Mouse (Mus musculus) urinary bladder, postnatal 10 days (tissue): ENCODE data around the gene Cic.
A peak's percentile ranks its signal among the peaks of the same experiment; 100 is the strongest.

Source experiments
- DNase-seq: peaks from one replicate; pipeline ENCODE4 v3.0.0; 2022; ENCODE audit warnings: low spot score

Gene Cic

DNA sequence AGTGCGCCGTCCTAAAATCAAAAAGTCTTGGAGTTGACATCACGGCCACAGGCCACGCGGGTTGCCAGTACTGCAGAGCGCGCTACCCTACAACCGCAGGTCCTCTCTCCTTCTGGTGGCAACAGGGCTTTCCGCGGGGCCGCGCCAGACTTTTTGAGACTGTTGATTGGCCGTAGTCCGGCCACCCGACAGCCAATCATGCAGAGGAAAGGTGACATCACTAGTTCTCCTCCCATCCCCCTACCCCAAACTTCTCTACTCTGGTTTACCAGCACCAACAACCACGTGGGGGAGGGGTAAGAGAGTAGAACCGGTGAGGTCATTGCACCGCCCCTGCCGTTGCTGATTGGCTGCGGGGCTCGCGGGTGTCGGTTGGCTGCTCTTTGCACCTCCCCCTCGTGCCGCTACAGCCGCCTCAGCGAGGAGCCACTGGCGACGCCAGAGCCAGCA, at the start of gene Cic:
Gene Cic (plus strand): TSS at position 404 of the 450 bp plus-strand sequence.
- DNase-seq: peak; percentile 90

DNA sequence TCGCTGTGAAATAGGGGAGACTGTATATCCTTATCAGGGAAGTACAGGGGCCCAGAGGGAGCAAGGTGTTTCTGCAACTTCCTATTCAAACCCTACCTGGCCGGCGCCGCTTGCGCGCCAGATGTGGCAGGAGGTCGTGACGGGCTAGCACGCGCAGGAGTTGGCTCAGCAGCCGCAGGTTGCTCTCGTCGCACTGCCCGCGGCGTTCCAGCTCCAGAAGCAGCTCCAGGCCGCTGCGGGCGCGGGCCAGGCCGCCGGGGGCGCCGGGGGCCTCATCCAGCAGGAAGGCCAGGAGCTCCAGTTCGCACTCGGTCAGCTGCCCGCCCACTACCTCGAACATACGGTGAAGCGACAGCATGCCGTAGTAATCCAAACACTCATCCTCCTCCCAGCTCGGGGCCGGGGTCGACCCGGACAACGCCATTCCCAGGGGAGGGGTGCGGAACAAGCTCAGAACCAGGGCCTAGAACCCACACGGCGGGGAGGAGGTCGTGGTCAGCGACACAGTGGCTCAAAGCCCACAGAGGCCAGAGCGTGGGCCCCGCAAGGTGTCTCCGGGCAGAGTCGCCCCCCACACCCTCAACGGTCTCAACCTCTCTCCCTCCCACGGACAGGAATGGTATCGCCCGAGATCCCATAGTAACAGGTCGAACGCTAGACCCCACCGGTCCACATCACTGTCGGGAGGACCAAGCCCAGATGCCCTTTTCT, 48.6 kb upstream of the Cic start:
- no peak for DNase-seq

DNA sequence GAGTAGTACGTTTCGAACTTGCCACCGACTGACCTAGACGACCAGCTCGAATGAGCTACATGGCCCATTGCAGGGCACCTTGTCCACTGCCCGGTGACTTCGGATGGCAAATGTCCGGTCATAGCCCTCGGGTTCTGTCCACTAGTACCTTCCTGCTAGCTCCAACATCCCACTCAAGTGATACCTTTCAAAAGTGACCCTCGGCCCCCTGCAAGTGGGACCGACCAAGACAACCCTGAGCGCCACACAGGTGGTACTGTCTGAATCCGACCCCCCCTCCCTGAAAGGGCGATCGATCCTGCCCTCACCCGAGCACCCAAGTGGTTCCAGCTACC, 48.1 kb upstream of the Cic start:
- DNase-seq: no peak

DNA sequence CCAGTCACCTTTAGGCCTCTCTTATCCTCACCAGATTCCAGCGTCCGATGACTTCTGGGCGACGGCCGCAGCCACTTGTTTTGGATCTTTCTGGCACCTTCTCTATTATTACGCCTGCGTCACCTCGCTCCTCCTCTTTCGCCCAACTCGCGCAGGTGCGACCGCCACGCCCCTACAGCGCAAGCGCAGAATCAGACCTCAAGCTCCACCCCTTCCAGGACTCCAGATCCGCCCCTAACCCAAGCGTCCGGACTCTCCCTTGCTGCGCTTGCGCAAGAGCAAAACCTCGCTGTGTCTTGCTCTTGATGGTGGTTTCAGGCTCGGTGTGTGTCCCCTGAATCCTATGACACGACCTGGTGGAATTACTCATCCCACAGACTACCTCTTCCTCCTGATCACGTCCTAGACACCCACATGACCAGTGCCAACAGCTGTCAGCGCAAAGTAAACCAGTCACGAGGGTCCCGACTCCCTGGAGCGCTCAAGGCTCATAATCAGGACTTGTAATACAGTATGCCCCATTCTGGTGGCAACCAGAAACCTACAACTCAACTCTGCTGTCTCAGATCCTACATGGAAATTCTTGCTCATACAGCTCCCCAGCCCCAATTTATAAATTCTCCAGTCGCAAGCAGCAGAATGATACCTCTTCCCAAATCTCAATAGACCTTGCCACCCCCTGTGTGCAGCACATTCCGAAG, 47.6 kb upstream of the Cic start:
- peak; percentile 77 for DNase-seq

DNA sequence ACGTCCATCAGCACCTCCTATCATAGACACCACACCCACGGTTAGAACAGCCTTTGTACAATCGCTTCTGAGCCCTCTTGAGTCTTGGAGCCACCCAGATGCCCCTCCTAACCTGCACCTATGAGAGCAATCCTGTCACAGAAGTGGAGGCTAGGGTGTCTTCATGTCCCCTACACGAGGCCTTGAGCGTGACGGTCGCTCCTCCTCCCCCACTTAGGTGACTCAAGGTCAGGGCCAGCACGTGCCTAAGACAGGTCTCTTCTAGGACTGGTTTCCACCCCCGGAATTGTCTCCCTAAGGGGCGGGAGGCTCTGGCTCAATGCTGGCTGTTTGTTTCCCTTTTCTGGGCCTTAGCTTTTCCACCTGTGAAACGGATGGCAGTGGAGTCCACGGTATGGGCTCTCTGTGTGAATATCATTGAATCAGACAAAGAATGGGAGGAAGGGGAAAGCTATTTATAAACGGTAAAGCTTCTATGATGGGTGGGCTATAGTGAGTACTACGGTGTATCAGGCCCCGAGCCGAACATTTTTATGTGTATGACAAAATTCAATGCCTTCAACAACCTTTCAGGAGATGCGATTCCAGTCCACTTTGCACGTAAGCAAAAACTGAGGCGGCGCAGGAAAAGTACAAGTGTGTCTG, 46.9 kb upstream of the Cic start, which contains the start of gene Dedd2:
Gene Dedd2 (minus strand): TSS at position 159 of the 645 bp plus-strand sequence.
- DNase-seq: no peak

DNA sequence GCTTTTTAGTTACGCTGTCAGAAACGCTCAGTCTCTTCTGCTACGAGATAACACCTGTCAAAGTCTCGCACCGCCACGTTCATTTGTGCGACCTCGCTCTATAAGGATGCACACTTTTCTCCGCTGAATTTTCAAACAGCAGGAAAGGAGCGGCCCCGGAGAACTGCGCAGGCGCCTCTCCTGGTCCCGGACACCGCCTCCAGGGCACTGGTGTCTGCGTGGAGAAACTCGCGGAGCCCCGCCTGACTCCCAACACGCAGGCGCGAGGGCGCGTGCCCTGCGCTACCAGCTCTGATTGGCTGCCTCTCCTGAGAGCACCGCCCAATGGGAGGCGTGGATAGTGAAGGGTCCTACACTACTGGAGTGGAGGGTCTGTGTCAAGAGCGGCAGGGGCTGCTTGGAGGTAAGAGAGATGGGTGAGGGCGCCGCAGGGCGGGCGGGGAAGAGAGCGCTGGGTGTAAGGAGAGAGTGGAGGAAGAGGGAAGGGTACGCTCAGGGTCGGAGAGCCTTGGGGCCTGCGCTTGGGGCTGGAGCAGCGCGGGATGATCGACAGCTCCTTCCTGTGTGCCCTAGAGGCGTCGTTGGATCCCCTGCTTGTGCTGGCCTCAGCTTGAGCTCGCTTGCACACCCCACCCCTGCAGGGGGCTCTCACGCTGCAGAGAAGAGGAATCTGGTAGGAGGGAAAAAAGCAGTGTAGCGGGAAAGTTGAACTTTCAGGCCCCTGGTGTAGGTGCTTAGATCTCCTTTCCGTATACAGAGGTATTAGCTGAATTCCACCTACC, 46.2 kb upstream of the Cic start, which contains the start of gene Zfp526:
Gene Zfp526 (plus strand): TSS at position 324 of the 782 bp plus-strand sequence.
- DNase-seq: peak; percentile 94

DNA sequence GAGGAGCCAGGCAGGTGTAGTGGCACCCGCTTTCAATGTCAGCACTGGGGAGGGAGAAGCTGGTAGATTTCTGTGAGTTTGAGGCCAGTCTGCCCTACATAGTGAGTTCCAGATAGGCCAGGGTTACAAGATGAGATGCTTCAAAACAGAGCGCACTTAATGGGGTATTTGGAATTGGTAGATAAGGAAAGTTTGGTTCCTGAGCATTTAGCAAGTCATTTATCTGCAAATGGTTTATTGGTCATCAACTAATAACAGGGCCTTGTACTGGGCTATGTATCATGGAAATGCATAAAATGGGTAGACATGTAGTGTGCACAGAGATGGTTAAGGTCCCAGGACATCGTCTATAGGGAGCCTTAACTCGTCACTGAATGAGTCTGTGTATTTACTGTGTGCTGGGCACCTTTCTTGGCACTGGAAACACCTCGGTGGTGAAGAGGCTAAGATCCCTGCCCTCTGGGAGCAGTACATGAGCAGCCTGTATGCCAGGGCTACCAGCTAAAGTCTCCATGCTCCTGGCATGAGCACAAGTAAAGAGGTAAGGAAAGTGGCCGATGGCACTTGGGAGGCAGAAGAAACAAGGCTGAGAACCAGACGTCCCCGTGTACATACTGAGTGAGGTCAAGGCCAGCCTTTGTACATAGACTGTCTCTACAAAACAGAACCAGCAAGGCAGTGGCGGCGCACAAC, 45.1 kb upstream of the Cic start:
- no peak for DNase-seq

DNA sequence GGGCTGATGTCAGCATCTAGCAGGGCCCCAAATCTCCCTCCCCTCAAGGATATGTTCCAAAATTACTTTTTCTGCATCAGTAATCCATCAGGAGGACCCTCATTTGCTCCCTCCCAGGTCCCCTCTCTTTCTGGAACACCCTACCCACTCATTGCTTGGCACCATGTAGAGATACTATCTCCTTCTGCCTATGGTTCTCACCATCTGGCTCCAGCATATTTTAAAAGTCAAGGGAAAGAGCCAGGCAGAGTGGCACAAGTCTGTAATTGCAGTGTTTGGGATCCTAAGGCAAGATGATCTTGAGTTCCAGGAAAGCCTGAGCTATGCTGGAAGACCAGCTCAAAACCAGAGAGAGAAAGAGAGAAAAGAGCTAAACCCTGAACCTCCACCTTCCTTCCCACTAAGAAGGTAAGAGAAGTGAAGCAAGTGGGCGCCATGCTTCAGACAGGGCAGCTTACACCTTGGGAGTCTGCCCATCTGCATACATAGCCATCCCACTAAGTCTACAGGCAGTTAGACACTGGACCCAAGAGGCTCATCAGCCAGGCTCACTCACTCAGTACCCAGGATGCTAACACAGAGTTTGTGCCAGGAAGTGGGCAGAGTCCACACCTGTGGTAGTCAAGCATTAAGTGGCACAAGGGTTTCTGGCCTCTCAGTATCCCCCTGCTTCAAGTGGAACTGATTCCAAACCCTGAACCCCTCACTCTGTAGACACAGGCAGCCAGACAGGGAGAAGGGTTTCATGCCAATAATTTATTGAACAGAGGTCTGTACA, 39.8 kb upstream of the Cic start:
- DNase-seq: no peak

DNA sequence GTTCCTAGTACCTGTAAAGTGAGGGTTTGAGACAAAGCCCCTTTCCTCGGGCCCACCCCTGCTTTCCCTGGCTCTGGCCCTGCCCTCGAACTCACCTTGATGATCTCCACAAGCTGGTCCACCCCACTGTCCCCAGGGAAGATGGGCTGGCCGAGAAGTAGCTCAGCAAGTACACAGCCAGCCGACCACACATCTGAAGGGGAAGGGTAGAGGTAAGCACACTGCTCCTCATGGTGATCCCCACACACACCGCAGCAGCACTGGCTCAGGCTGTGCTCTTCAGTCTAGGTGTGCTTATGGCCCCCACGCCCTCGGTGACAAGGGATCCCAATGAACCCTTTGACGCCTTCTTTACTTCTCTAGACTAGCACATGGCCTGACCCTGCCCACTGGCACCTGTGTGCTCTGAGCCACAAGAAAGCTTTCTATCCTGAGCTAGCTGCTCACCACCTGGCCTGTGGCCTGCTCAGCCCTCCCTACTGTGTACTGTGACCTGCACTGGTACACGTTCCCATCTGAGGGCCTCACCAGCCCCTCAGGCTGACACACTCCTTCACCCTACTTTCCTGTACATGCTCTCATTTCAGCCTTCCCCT, 36.7 kb upstream of the Cic start:
- no peak for DNase-seq

DNA sequence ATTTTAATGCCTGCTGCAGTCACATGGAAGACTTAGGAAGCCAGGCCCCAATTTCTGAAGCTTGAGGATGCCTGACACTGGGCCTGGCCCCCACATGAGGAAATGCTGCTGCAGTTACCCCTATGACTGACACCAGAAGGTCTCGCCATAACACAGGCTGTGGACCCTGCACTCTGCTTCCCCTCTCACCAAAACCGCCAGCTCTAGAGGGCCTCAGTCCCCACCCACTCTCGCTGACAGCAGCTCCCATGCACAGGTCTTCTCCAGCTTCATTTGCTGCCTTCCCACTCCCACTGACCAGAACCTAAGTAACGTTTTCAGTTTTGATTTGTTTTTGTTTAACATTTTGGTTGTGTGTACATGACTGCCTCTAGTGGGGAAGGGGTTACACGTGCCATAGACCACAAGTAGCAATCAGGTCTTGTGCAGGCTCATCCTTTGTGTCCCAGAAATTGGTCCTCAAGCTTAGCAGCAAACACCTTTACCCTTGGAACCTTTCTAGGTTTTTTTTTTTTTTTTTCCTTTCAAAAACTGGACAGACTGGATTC, 35.3 kb upstream of the Cic start:
- DNase-seq: no peak

DNA sequence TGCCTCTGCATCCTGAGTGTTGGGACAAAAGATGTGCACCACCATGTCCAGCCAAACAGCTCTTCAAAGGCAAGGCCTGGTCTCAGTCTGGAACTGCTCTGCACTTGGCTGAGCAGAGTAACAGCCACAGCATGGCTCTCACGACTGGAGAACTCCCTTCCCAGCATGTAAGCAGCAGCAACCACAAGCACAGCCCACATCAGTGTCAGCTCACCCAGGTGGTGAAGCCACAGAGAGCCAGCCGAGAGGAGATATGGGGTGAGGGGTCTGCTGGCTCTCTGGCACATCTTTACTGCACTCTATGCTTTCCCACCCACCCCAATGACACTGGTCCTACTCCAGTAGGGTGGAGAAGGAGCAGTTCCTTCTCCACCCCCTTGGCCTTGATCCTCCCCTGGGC, 34.4 kb upstream of the Cic start:
- no peak for DNase-seq

DNA sequence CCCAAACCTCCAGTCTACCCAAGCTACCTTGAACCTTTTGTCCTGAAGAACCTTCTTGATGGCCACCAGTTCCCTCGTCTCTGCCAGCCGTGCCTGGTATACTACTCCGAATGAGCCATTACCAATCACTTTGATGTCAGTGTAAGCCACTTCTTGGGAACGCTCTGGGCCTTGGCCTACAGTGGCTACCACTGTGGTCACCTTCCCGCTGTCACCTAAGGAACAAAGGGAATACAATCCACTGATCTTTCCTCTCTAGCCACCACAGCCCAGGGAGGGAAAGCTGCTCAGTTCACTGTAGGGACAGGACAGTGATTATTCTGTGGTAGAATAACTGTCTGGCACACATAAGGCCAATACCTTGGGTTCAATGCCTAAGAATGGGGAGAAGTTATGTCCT, 32.0 kb upstream of the Cic start:
- DNase-seq: no peak

DNA sequence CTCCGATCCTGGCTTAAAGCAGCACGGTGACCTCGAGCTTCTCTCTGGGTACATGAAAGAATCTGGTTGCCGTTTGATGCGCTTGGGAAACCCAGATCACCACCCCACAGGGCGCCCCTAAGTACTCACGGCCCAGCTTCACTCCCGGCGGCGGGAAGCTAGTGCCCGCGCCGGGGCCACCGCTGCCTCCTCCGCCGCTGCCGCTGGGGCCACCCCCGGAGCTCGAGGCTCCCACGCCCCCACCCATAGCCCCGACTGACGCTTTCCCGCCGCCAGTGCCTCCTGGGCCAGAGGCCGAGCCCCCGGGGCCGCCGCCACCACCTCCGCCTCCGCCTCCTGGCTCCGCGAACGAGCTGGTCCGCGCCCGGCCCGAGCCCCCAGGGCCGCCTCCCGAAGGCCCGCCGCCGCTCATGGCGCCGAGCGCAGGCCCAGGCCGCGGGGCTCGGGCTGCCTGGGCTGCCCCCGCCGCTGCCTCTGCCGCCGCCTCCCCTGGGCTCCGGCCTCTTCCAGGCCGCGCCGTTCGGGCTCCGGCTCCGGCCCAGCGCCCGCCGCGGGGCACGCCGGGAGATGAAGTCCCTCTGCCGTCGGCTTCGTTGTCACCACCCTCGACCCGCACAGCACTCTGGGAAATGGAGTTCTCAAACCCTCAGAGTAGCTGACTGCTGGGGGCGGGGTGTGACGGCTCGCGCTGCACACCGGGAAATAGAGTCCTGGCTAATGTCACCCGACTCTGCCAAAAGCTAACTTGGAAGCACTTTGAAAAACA, 30.1 kb upstream of the Cic start, which contains the start of gene Gsk3a:
Gene Gsk3a (minus strand): TSS at position 603 of the 766 bp plus-strand sequence.
- peak; percentile 89 for DNase-seq

DNA sequence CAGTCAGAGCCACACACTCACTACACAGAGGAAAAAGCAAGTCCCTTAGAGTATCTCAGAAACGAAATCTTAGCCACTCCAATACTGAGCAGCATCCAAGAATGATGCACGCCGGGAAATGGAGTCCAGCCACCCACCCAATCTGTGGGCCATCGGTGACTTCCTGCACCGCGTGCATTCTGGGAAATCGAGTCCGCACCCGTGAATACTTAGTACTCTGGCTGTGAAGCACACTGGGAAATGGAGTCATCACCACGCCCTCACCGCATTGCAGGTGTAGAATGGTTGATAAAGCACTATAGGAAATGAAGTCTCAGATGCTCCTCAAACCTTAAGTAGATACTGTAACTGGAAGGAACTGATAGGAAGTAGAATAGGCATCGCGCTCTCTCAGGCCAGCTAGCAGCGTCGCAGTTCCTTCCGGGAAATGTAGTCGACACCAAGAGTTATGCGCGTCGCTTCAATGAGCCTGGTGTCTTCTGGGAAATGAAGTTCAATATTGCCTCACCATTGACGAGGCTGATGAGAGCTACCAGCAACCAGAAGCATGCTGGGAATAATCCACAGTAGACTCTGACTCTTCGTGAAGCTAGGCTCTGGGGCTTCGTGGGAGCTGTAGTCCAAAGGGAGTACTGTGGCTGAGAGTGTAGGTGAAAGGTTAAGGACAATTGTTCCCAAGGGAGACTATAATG, 29.3 kb upstream of the Cic start:
- peak; percentile 67 for DNase-seq

DNA sequence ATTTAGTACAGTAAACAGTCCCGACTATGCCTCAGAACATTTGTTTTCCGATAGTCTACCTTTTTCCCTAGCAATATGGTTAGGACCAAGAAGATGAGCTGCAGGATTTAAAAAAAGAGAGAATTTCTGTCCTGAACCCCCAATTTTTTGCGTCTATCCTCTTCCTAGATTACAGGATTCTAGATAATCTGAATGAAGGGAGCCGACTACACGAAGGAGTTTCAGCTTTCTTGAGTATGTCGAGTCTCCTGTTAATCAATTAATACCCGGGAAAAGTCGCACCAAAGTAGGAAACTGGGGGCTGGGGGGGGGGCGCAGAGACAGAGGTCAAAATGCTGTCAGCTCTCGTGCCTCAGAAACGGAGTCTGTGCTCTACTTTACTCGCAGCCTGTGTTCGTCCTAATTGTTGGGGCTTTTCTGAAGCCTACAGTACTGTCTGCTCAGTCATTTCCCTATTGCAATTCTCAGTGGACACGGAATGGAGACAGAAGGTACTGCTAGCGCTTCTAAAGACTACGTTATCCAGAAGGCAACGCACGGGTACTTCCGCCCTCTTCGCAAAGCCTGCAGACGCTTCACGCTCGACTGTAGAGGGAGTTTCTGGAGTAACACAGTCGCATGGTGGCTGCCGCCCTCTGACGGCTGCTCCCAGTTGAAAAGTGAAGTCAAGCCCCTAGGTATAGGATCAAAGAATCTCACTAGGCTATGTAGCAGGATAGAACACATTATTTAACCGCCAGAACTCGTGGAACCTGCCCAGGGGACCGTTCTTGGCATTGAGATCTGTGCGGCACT, 28.5 kb upstream of the Cic start:
- no peak for DNase-seq

DNA sequence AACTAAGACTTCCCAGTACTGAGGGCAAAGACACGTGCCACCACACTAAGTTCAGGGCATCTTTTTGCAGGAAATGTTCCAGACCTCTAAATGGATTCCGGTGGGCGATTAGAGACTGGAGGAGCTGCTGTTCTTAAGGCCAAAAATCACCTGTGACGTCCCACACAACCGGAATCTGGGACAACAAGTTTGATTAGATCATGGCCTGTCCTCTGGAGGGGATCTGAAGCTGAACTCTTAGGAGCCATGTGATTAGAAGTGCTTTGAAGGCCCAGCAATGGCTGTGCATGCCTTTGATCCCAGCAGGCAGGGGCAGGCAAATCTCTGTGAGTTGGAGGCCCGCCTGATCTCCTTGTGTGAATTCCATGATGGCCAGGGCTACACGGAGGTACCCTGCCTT, 26.9 kb upstream of the Cic start:
- no peak for DNase-seq

DNA sequence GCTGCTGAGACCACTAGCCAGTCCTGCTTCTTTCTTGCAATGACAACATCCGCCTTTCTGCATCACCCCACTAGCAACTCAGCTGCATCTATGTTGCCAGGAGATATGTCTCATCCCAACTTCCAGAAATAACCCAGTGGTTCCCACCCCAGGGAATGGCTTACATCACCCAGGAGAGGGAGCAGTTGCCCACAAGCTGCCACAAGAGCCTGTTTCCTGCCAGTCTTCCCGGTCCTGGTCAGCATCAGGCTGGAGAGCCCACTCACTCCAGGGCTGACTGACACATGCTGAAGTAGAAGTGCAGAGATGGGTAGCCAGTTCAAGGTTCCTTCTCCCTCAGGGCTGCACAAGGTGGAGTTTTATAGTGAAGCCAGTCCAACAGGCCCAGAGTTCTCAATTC, 26.4 kb upstream of the Cic start:
- DNase-seq: no peak

DNA sequence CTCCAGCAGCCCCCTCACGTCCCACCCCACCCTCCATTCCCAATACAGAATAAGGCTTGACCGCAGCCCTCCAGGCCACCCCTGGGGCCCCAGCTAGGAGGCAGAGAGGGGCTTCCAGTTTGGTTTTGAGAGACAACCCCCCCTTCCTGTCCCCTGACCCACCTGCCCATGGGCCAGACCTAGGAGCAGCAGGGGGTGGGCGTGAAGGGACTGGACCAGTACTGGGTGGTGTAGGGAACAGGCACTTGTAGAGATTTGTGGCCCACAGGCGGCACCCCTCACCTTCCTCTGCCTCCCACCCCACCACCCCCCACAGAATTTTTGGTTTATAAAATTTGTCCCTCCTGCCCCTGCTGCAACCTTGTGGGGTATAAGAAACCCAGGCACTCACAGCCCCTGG, 24.1 kb upstream of the Cic start:
- no peak for DNase-seq
